8 mouse cellular contexts compared by ENCODE assay signal in the genomic region with DNA sequence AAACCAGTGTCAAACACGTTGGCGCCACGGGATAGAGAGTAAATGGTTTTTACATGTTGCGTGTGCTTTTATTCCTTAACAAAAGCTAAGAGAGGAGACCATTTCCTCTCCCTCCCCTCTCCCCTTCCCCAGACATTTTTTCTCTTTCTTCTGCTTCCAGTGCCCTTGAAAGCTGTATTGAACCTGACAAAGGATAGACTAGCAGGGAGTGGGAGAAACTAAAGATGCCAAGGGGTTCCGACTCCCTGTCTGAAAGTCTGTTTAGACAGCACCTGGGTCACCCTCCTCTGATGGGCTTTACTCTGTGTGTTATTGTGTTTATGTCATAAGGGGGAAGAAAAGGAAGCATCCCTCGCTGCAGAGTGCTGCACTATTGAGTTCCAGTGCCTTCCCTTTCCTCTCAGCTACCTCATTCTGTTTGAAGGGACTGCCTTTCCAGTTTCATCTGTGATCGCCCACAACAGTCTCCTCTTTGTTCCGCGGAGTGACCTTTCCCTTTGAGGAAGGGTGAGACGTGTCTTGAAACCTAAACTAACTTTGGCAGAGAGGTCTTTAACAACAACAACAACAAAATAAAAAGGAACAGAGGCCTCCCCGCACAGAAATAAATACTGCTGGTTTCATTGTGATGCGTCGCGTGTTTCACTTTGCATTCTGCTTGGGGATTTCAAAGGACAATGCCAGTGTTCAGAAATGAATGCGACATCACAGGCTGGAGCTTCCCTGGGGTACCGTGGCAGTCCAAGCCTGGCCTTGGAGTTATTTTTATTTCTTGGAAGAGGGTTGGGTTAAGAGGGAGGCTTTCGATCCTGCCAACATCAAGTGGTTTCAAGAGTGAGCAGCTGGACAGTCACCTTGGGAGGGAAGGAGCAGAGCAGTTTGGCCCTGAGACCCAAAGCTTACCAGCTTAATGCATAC.
DNase-seq lines count a peak whose midpoint lies in the region.

No protein-coding gene starts in this region.

- DNase-seq in ZHBTc4 (ENCODE audit: low read depth, low spot score) = peak; percentile 64
- peak; percentile 3 for DNase-seq in cerebellum, adult 11 months
- DNase-seq in frontal cortex, adult 2 months (ENCODE audit: extremely low spot score in 1 of 2, low spot score in 1 of 2) = peak; percentile 33 to 53
- peak; percentile 46 to 73 for DNase-seq in layer of hippocampus, postnatal 14 days (ENCODE audit: low spot score in 2 of 2)
- peak; percentile 17 for DNase-seq in right cerebral cortex, postnatal 25 days
- no peak for DNase-seq in ovary, postnatal 36 days (ENCODE audit: low spot score)
- no peak for DNase-seq in urinary bladder, postnatal 4 days (ENCODE audit: low spot score in 2 of 2)
- DNase-seq in kidney, postnatal 14 days = no peak

Comparison
In these comparisons a context has a peak if more than half of its experiments do, and no peak if none do; other contexts are left out.
1. DNase-seq: peak in ZHBTc4 (single experiment), cerebellum, adult 11 months (single experiment), frontal cortex, adult 2 months (2 of 2), layer of hippocampus, postnatal 14 days (2 of 2) and right cerebral cortex, postnatal 25 days (single experiment); none in ovary, postnatal 36 days (single experiment), urinary bladder, postnatal 4 days (0 of 2) and kidney, postnatal 14 days (single experiment).